In genomic region chr4:63404205-63404604, GRCm38 (mm10) we compare ENCODE assay signal across 9 mouse cellular contexts. TPM values are rescaled to one million over a fixed set of nuclear protein-coding genes. Genes with fewer than 3 reads are reported as not detected.
DNase-seq lines count a peak whose midpoint lies in the region; ATAC-seq lines count a peak whose summit lies in the region.
"Had no signal": no experiment of that assay in that cellular context is flagged by ENCODE, and none has a peak within 500 bp of the region (broad histone marks: within the 10 kb centered on the region; RNA-seq: fewer than 3 reads in every experiment).

No protein-coding gene starts in this region.

- no peak for ATAC-seq in forebrain, embryonic 13.5 days
- ATAC-seq in lung, embryonic 15.5 days (ENCODE audit: borderline replicate concordance, extremely low read depth, low FRiP score, low TSS enrichment): no peak
- ATAC-seq in granulocyte monocyte progenitor cell, adult 5-6 weeks (replicated peaks; ENCODE audit: poor library complexity, severe bottlenecking): no peak

- H3K9me3 ChIP-seq in forebrain, embryonic 13.5 days (replicated peaks): no peaks in the 10 kb centered on the region
- H3K9me3 ChIP-seq in lung, embryonic 15.5 days: no peaks in the 10 kb centered on the region

- H3K27ac ChIP-seq in forebrain, embryonic 13.5 days: peak overlapping the region; percentile 93
- H3K27ac ChIP-seq in lung, embryonic 15.5 days: peak overlapping the region; percentile 98

- H3K36me3 ChIP-seq in forebrain, embryonic 13.5 days (ENCODE audit: poor library complexity, severe bottlenecking): peaks cover 5% of the 10 kb centered on the region; the same call in 1 of the 2 replicates
- no peaks in the 10 kb centered on the region for H3K36me3 ChIP-seq in lung, embryonic 15.5 days

- WGBS in forebrain, embryonic 13.5 days: 72% methylated on average over 7 of the region's 7 CpGs
- WGBS in lung, embryonic 15.5 days: 24% methylated on average over 7 of the region's 7 CpGs

- DNase-seq in kidney, postnatal 14 days: peak; percentile 20
- DNase-seq in kidney, adult 8-10 months: no peak
- peak; percentile 64 to 84 for DNase-seq in thymus, adult 18-20 months
- DNase-seq in frontal cortex, postnatal 14 days (ENCODE audit: low spot score in 2 of 2): no peak
- no peak for DNase-seq in right cerebral cortex, postnatal 4 days

- H3K4me1 ChIP-seq in forebrain, embryonic 13.5 days: peaks cover 98% of the 10 kb centered on the region
- H3K4me1 ChIP-seq in lung, embryonic 15.5 days: peaks cover 80% of the 10 kb centered on the region

- H3K27me3 ChIP-seq in forebrain, embryonic 13.5 days: no peaks in the 10 kb centered on the region
- no peaks in the 10 kb centered on the region for H3K27me3 ChIP-seq in lung, embryonic 15.5 days

- H3K4me2 ChIP-seq in forebrain, embryonic 13.5 days: peak overlapping the region; percentile 55
- no peak overlapping the region; the same call in 1 of the 2 replicates for H3K4me2 ChIP-seq in lung, embryonic 15.5 days

- H3K9ac ChIP-seq in forebrain, embryonic 13.5 days: peak overlapping the region; percentile 21
- no peak overlapping the region for H3K9ac ChIP-seq in lung, embryonic 15.5 days

- no peak overlapping the region for H3K4me3 ChIP-seq in forebrain, embryonic 13.5 days
- no peak overlapping the region for H3K4me3 ChIP-seq in lung, embryonic 15.5 days

RNA-seq across cellular contexts. Expression of gene Akna, which starts 1.1 kb away (rescaled TPM):
- polyA plus RNA-seq in forebrain, embryonic 13.5 days (2015; fragmentation: Nextera tagmentation; extraction: Ambion mirVana): 21.7 and 23.1 TPM in 2 replicates
- 9.0 and 10.4 TPM in 2 replicates for polyA plus RNA-seq in lung, embryonic 15.5 days (2015; fragmentation: Nextera tagmentation; extraction: Ambion mirVana)
- total RNA-seq in granulocyte monocyte progenitor cell, adult 5-6 weeks (2014; fragmentation: Nextera tagmentation): 32.9 and 33.6 TPM in 2 replicates
- 9.7 and 13.6 TPM in 2 replicates for total RNA-seq in granulocyte monocyte progenitor cell, adult 5-6 weeks (2017)

RNA-seq across cellular contexts. Expression of gene Orm2, which starts 42.0 kb away (rescaled TPM):
- not detected in 2 replicates for polyA plus RNA-seq in forebrain, embryonic 13.5 days (2015; fragmentation: Nextera tagmentation; extraction: Ambion mirVana)
- polyA plus RNA-seq in lung, embryonic 15.5 days (2015; fragmentation: Nextera tagmentation; extraction: Ambion mirVana): not detected in 2 replicates
- not detected in 2 replicates for total RNA-seq in granulocyte monocyte progenitor cell, adult 5-6 weeks (2014; fragmentation: Nextera tagmentation)
- total RNA-seq in granulocyte monocyte progenitor cell, adult 5-6 weeks (2017): not detected in 2 replicates
- total RNA-seq: heart, postnatal 36 days had no signal

RNA-seq across cellular contexts. Expression of gene Orm3, which starts 48.2 kb away (rescaled TPM):
- polyA plus RNA-seq in forebrain, embryonic 13.5 days (2015; fragmentation: Nextera tagmentation; extraction: Ambion mirVana): not detected in 2 replicates
- not detected in 2 replicates for polyA plus RNA-seq in lung, embryonic 15.5 days (2015; fragmentation: Nextera tagmentation; extraction: Ambion mirVana)
- not detected in 2 replicates for total RNA-seq in granulocyte monocyte progenitor cell, adult 5-6 weeks (2014; fragmentation: Nextera tagmentation)
- total RNA-seq in granulocyte monocyte progenitor cell, adult 5-6 weeks (2017): not detected in 2 replicates

RNA-seq across cellular contexts. Expression of gene Orm1, which starts 59.8 kb away (rescaled TPM):
- not detected in 2 replicates for polyA plus RNA-seq in forebrain, embryonic 13.5 days (2015; fragmentation: Nextera tagmentation; extraction: Ambion mirVana)
- not detected in 2 replicates for polyA plus RNA-seq in lung, embryonic 15.5 days (2015; fragmentation: Nextera tagmentation; extraction: Ambion mirVana)
- total RNA-seq in granulocyte monocyte progenitor cell, adult 5-6 weeks (2014; fragmentation: Nextera tagmentation): not detected in 2 replicates
- total RNA-seq in granulocyte monocyte progenitor cell, adult 5-6 weeks (2017): 1.3 and 3.2 TPM in 2 replicates

Comparison
In these comparisons a context has a peak if more than half of its experiments do, and no peak if none do; other contexts are left out.
1. DNase-seq: peak in kidney, postnatal 14 days (single experiment) and thymus, adult 18-20 months (2 of 2); none in kidney, adult 8-10 months (0 of 2), frontal cortex, postnatal 14 days (0 of 2) and right cerebral cortex, postnatal 4 days (single experiment).